Mouse (Mus musculus) lung, embryonic 16.5 days (tissue): ENCODE data around the gene Rab10. TPM values are rescaled to one million over a fixed set of nuclear protein-coding genes. Genes with fewer than 3 reads are reported as not detected.

Experiments used
- ATAC-seq: fragments of 200-750 bp; cut with Nextera tagmentation; 2 replicates; pipeline ENCODE4 v1.8.0; 2017; ENCODE audit warnings: low read depth, mild to moderate bottlenecking, moderate library complexity
- H3K27ac ChIP-seq: fragments of 300-500 bp; sonication (generic); 2 replicates; pipeline ENCODE4 v1.5.1; 2014; ENCODE audit warnings: mild to moderate bottlenecking, control low read depth, low read length
- H3K27me3 ChIP-seq: fragments of 300-500 bp; sonication (generic); 2 replicates; pipeline ENCODE4 v1.6.1; 2014; ENCODE audit warnings: low read depth, low read length, mixed read lengths; ENCODE audit not compliant: control insufficient read depth, insufficient read depth
- H3K36me3 ChIP-seq: fragments of 300-500 bp; sonication (generic); 2 replicates; pipeline ENCODE4 v1.6.1; 2014; ENCODE audit warnings: low read length; ENCODE audit not compliant: control insufficient read depth, insufficient read depth
- H3K4me1 ChIP-seq: fragments of 300-500 bp; sonication (generic); replicated peaks from 2 replicates; pipeline ENCODE4 v1.6.1; 2014; ENCODE audit warnings: low read length, mixed read lengths; ENCODE audit not compliant: control insufficient read depth, insufficient read depth
- H3K4me2 ChIP-seq: fragments of 300-500 bp; sonication (generic); 2 replicates; pipeline ENCODE4 v1.6.1; 2014; ENCODE audit warnings: low read depth, low read length, control low read depth
- H3K4me3 ChIP-seq: fragments of 300-500 bp; sonication (generic); 2 replicates; pipeline ENCODE4 v1.5.1; 2014; ENCODE audit warnings: mild to moderate bottlenecking, low read length, control low read depth
- H3K9ac ChIP-seq: fragments of 300-500 bp; sonication (generic); 2 replicates; pipeline ENCODE4 v1.6.1; 2014; ENCODE audit warnings: low read length, control low read depth
- H3K9me3 ChIP-seq: fragments of 300-500 bp; sonication (generic); 2 replicates; pipeline ENCODE4 v1.6.1; 2016; ENCODE audit warnings: low read length; ENCODE audit not compliant: control insufficient read depth
- WGBS: fragments of 180-500 bp; shearing (Covaris S2); extraction: QIAGEN DNeasy Blood & Tissue Kit; methylation state at CpG from one replicate; pipeline ENCODE4 v1.1.7; 2014; 5-methylcytosine and 5-hydroxymethylcytosine counted together
- polyA plus RNA-seq: library from polyadenylated mRNA; unstranded; fragments of >200 nt; fragmentation: Nextera tagmentation; extraction: Ambion mirVana; gene quantifications from 2 replicates; pipeline ENCODE4 v1.2.1, GENCODE M21; 2015

The Rab10 gene
- polyA plus RNA-seq, 1 experiment from 2014 or later: 66.1 TPM

GRCm38 (mm10) chr12:3285377-3285776 lies 24.4 kb downstream of the Rab10 start:
- H3K9me3 ChIP-seq: no peaks in the 10 kb centered on the region
- ATAC-seq: no peak
- no peaks in the 10 kb centered on the region; the same call in 1 of the 2 replicates for H3K36me3 ChIP-seq
- H3K27me3 ChIP-seq: no peaks in the 10 kb centered on the region
- H3K4me3 ChIP-seq: no peak overlapping the region
- WGBS: 86% methylated on average over 6 of the region's 6 CpGs
- H3K4me1 ChIP-seq: no peaks in the 10 kb centered on the region
- H3K27ac ChIP-seq: no peak overlapping the region
- no peak overlapping the region for H3K9ac ChIP-seq
- no peak overlapping the region for H3K4me2 ChIP-seq

- Histone ChIP-seq H3K27me3 (no peaks in the 10 kb centered on the region), H3K36me3 (no peaks in the 10 kb centered on the region; the same call in 1 of the 2 replicates), H3K4me3 (no peak overlapping the region), H3K9ac (no peak overlapping the region), H3K27ac (no peak overlapping the region), H3K9me3 (no peaks in the 10 kb centered on the region), H3K4me2 (no peak overlapping the region), H3K4me1 (no peaks in the 10 kb centered on the region)
- no peak for ATAC-seq
- whole genome bisulfite sequencing: 88% methylated on average over 2 of the region's 2 CpGs
These were observed 25.3 kb downstream of the Rab10 start for GRCm38 (mm10) chr12:3284463-3284862.

- Histone ChIP-seq H3K27me3 (no peaks in the 10 kb centered on the region), H3K9me3 (no peaks in the 10 kb centered on the region), H3K4me2 (no peak overlapping the region), H3K27ac (no peak overlapping the region), H3K9ac (no peak overlapping the region), H3K36me3 (no peaks in the 10 kb centered on the region; the same call in 1 of the 2 replicates), H3K4me3 (no peak overlapping the region), H3K4me1 (no peaks in the 10 kb centered on the region)
- ATAC-seq: no peak
- 62% methylated on average over 4 of the region's 4 CpGs for WGBS
These were observed 25.8 kb downstream of the Rab10 start for GRCm38 (mm10) chr12:3283829-3284440.

GRCm38 (mm10) chr12:3282954-3283353 lies 26.8 kb downstream of the Rab10 start:
- WGBS: 46% methylated on average over 1 of the region's 1 CpGs
- H3K27me3 ChIP-seq: no peaks in the 10 kb centered on the region
- H3K27ac ChIP-seq: no peak overlapping the region
- ATAC-seq: no peak
- no peaks in the 10 kb centered on the region for H3K9me3 ChIP-seq
- no peak overlapping the region for H3K4me2 ChIP-seq
- no peaks in the 10 kb centered on the region for H3K36me3 ChIP-seq
- H3K9ac ChIP-seq: no peak overlapping the region
- H3K4me3 ChIP-seq: no peak overlapping the region
- no peaks in the 10 kb centered on the region for H3K4me1 ChIP-seq

- H3K9ac ChIP-seq: no peak overlapping the region
- no peak for ATAC-seq
- no peaks in the 10 kb centered on the region for H3K9me3 ChIP-seq
- H3K4me2 ChIP-seq: no peak overlapping the region
- H3K4me1 ChIP-seq: no peaks in the 10 kb centered on the region
- no peaks in the 10 kb centered on the region for H3K36me3 ChIP-seq
- H3K27me3 ChIP-seq: no peaks in the 10 kb centered on the region
- 69% methylated on average over 2 of the region's 2 CpGs for WGBS
- H3K27ac ChIP-seq: no peak overlapping the region
- no peak overlapping the region for H3K4me3 ChIP-seq
These were observed 27.2 kb downstream of the Rab10 start for GRCm38 (mm10) chr12:3282520-3282919.

GRCm38 (mm10) chr12:3278880-3279339 lies 30.9 kb downstream of the Rab10 start:
- no peaks in the 10 kb centered on the region for H3K36me3 ChIP-seq
- H3K9me3 ChIP-seq: no peaks in the 10 kb centered on the region
- H3K27me3 ChIP-seq: no peaks in the 10 kb centered on the region
- WGBS: 58% methylated on average over 2 of the region's 2 CpGs
- no peak for ATAC-seq
- H3K4me2 ChIP-seq: no peak overlapping the region
- no peak overlapping the region for H3K4me3 ChIP-seq
- no peaks in the 10 kb centered on the region for H3K4me1 ChIP-seq
- no peak overlapping the region for H3K9ac ChIP-seq
- no peak overlapping the region for H3K27ac ChIP-seq

GRCm38 (mm10) chr12:3270818-3271217 lies 39.0 kb downstream of the Rab10 start:
- H3K4me3 ChIP-seq: no peak overlapping the region
- H3K27me3 ChIP-seq: no peaks in the 10 kb centered on the region
- H3K36me3 ChIP-seq: no peaks in the 10 kb centered on the region
- H3K4me1 ChIP-seq: no peaks in the 10 kb centered on the region
- no peak for ATAC-seq
- no peak overlapping the region for H3K9ac ChIP-seq
- no peaks in the 10 kb centered on the region for H3K9me3 ChIP-seq
- H3K27ac ChIP-seq: no peak overlapping the region
- H3K4me2 ChIP-seq: no peak overlapping the region

- Histone ChIP-seq H3K27ac (no peak overlapping the region), H3K27me3 (no peaks in the 10 kb centered on the region), H3K4me3 (no peak overlapping the region), H3K9me3 (no peaks in the 10 kb centered on the region), H3K36me3 (no peaks in the 10 kb centered on the region), H3K4me1 (no peaks in the 10 kb centered on the region), H3K9ac (no peak overlapping the region), H3K4me2 (no peak overlapping the region)
- WGBS: 86% methylated on average over 2 of the region's 2 CpGs
- ATAC-seq: no peak
These were observed 42.4 kb downstream of the Rab10 start for GRCm38 (mm10) chr12:3267397-3267796.

GRCm38 (mm10) chr12:3265188-3265587 lies 44.6 kb downstream of the Rab10 start:
- 83% methylated on average over 2 of the region's 2 CpGs for WGBS
- Histone ChIP-seq H3K4me3 (no peak overlapping the region), H3K9me3 (no peaks in the 10 kb centered on the region), H3K4me2 (no peak overlapping the region), H3K9ac (no peak overlapping the region), H3K27ac (no peak overlapping the region), H3K27me3 (no peaks in the 10 kb centered on the region), H3K36me3 (no peaks in the 10 kb centered on the region), H3K4me1 (no peaks in the 10 kb centered on the region)
- ATAC-seq: no peak

GRCm38 (mm10) chr12:3264449-3264848 lies 45.3 kb downstream of the Rab10 start:
- 64% methylated on average over 2 of the region's 2 CpGs for WGBS
- Histone ChIP-seq H3K27ac (no peak overlapping the region), H3K36me3 (no peaks in the 10 kb centered on the region), H3K4me2 (no peak overlapping the region), H3K4me3 (no peak overlapping the region), H3K9me3 (no peaks in the 10 kb centered on the region), H3K4me1 (no peaks in the 10 kb centered on the region), H3K27me3 (no peaks in the 10 kb centered on the region), H3K9ac (no peak overlapping the region)
- no peak for ATAC-seq
